Mouse (Mus musculus) G1E (cell line): ENCODE measurements at regions not wholly inside any gene's neighbourhood (a gene's known extent, or its start where the extent isn't known, plus 50 kb on each side); places are given as distances from the start of the nearest gene placed in this dataset.

ENCODE experiments used
- ATAC-seq: 2 replicates; pipeline ENCODE4 v1.8.0; 2016; ENCODE audit warnings: mild to moderate bottlenecking; ENCODE audit not compliant: insufficient number of reproducible peaks, poor library complexity, low FRiP score, severe bottlenecking; ENCODE audit errors: extremely low read depth
- DNase-seq: peaks from one replicate; pipeline ENCODE4 v3.0.0; 2012; ENCODE audit warnings: low spot score
- H3K27me3 ChIP-seq: 2 replicates; pipeline ENCODE4 v1.6.1; 2012; ENCODE audit warnings: mild to moderate bottlenecking, low read length, inconsistent platforms; ENCODE audit not compliant: insufficient read depth
- H3K36me3 ChIP-seq: replicated peaks from 2 replicates; pipeline ENCODE3; 2012; ENCODE audit warnings: mild to moderate bottlenecking, inconsistent platforms
- H3K4me1 ChIP-seq: 2 replicates; pipeline ENCODE4 v1.6.1; 2012; ENCODE audit warnings: low read depth, low read length, inconsistent platforms, mixed read lengths; ENCODE audit not compliant: insufficient read depth
- H3K4me3 ChIP-seq: 2 replicates; pipeline ENCODE4 v1.5.1; 2012; ENCODE audit warnings: low read depth, mild to moderate bottlenecking, inconsistent platforms, low read length, moderate library complexity, mixed read lengths
- H3K9me3 ChIP-seq: replicated peaks from 2 replicates; pipeline ENCODE4 v1.6.1; 2012; ENCODE audit warnings: inconsistent platforms
- CTCF ChIP-seq: IDR thresholded peaks from 2 replicates; pipeline ENCODE4 v1.5.1; 2012; ENCODE audit warnings: low read depth, low read length, inconsistent platforms, mixed read lengths
- GATA1 ChIP-seq: IDR thresholded peaks from 2 replicates; pipeline ENCODE4 v1.6.1; 2012; ENCODE audit warnings: borderline replicate concordance, low read length, inconsistent platforms, mixed read lengths
- GATA2 ChIP-seq: IDR thresholded peaks from 2 replicates; pipeline ENCODE4 v1.6.1; 2012; ENCODE audit warnings: low read depth, low read length, inconsistent platforms, borderline replicate concordance
- POLR2AphosphoS5 ChIP-seq: IDR thresholded peaks from 2 replicates; pipeline ENCODE4 v1.6.1; 2012; ENCODE audit warnings: low read depth, low read length, inconsistent platforms; ENCODE audit not compliant: insufficient replicate concordance
- TAL1 ChIP-seq: conservative IDR thresholded peaks from 2 replicates; pipeline ENCODE4 v1.6.1; 2012; ENCODE audit warnings: low read depth, low read length, inconsistent platforms, mixed read lengths

DNA sequence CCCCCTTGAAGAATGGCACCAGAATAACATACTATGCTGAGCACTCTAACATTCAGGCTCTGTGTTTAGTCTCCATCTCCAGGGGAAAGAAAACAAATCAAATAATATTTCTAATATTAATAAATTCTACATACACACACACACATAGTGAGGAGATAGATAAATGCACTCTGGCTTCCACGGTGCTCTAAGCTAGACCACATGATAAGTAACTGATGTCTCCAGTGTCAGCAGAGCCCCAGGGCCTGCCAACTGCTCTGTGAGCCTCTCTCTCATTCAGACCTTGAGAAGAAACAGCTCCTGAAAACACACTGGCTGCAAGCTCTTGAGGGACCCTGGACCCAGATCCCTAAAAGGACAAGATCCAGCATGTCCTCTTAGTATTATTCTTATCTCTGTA lies 56.9 kb upstream of the H2afz start:
- H3K36me3 ChIP-seq: no peaks in the 10 kb centered on the region
- no peaks in the 10 kb centered on the region for H3K27me3 ChIP-seq
- no peak for TF ChIP-seq GATA1
- no peak for TF ChIP-seq CTCF
- no peak for TF ChIP-seq GATA2
- TF ChIP-seq POLR2AphosphoS5: no peak
- TF ChIP-seq TAL1: no peak
- peaks cover 70% of the 10 kb centered on the region for H3K4me1 ChIP-seq
- no peak for DNase-seq
- no peaks in the 10 kb centered on the region for H3K9me3 ChIP-seq
- no peak overlapping the region for H3K4me3 ChIP-seq
- ATAC-seq: no peak

DNA sequence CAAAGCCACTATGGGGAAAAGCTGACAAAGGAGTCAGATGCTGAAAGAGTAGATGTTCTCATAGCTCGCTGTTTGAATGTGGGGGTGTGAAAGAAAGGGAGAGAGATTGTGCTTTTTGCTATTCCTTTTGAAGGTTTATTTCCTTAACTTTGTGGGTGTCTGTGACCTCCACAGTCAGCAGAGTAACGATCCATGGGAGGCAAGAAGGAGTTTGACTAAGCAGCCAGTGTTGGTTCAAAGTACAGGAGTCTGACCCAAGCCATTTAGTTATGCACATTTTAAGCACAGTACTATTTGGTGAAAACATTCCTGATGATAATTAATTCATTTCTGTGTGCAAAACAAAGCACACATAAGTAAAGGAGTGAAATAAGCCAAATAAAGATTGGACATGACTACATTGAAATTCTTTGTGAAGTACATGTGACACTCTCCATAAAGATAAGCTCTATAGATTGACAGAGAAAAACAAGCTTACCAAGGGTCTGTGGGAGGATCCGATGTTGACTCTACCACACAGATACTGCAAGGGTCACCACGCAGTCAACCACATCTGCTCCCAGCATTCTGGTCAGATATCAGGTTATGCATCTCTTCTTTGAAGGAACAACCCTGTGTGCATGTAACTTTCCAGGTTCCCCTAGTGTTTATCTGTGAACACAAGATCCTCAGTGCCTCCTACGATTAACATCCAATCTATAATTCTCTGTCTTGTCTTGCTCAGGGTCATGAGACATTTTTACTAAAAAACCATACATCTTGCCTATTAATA lies 56.2 kb upstream of the H2afz start:
- Histone ChIP-seq H3K4me3 (peak overlapping the region; percentile 30; the same call in 1 of the 2 replicates), H3K9me3 (no peaks in the 10 kb centered on the region), H3K36me3 (no peaks in the 10 kb centered on the region), H3K4me1 (peaks cover 66% of the 10 kb centered on the region), H3K27me3 (no peaks in the 10 kb centered on the region)
- ATAC-seq (peak; percentile 93), DNase-seq (peak; percentile 11)
- TF ChIP-seq GATA2 (no peak), TAL1 (peak; percentile 58), CTCF (no peak)

DNA sequence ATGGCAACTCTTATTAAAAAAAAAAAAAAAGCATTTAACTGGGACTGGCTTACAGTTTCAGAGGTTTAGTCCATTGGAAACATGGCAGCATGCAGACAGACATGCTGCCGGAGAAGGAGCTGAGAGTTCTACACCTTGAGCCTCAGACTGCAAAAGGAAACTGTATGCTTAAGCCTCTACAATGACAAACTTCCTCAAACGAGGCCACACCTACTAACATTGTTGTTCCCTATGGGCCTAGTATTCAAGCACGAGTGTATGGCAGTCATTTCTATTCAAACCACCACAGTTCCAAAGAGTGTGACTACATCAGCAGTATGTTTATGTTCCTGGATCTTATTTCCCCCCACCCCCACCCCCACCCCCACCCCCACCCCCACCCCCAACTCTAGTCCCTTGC lies 54.2 kb upstream of the H2afz start:
- peaks cover 50% of the 10 kb centered on the region for H3K4me1 ChIP-seq
- peaks cover 2% of the 10 kb centered on the region; the same call in 1 of the 2 replicates for H3K27me3 ChIP-seq
- no peak for DNase-seq
- TF ChIP-seq GATA1 (no peak), TAL1 (no peak), CTCF (no peak), POLR2AphosphoS5 (no peak), GATA2 (no peak)
- H3K36me3 ChIP-seq: no peaks in the 10 kb centered on the region
- no peaks in the 10 kb centered on the region for H3K9me3 ChIP-seq
- no peak overlapping the region for H3K4me3 ChIP-seq
- no peak for ATAC-seq
